Mouse (Mus musculus) testis, adult 2 months (tissue): Measurements from ENCODE around the gene Hrasls5.

Source experiments
- CTCF ChIP-seq: fragments of 200-500 bp; IDR thresholded peaks from 2 replicates; pipeline ENCODE4 v1.5.1; 2012; ENCODE audit warnings: low read depth, mild to moderate bottlenecking, inconsistent platforms, low read length, moderate library complexity; ENCODE audit not compliant: control insufficient read depth, insufficient read depth, insufficient replicate concordance
- POLR2A ChIP-seq: fragments of 200-500 bp; IDR thresholded peaks from 2 replicates; pipeline ENCODE4 v1.6.1; 2012; ENCODE audit warnings: low read depth, mild to moderate bottlenecking, inconsistent platforms, low read length, moderate library complexity; ENCODE audit not compliant: control insufficient read depth

DNA sequence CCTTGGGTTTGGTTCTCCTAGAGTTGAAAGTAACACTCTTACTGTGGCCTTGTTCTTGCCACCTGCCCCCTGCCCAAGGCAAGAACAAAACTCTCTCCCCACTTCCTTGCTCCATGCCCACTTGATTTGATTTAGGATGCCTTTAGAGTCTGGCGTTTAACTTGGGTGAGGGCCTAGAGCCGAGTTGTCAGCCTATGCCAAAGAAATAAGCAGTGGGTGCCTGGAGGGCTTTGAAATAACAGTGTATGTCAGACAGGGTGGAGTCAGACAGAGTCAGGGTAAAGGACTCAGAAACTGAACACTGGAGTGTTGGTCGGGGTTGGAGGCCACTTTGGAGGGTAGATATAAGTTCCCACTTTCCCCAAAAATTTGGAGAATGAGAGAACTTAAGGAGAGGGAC is 4.7 kb downstream of the Hrasls5 start:
- TF ChIP-seq POLR2A (no peak), CTCF (no peak)
